Mouse (Mus musculus) layer of hippocampus, adult 11-12 months (tissue): ENCODE measurements at regions not wholly inside any gene's neighbourhood (a gene's known extent, or its start where the extent isn't known, plus 50 kb on each side); places are given as distances from the start of the nearest gene placed in this dataset.
A peak's percentile ranks its signal among the peaks of the same experiment; 100 is the strongest.

Source experiments
- DNase-seq: peaks from one replicate; pipeline ENCODE4 v3.0.0; 2022; ENCODE audit warnings: low spot score

GRCm38 (mm10) chr14:105779760-105780159 lies 116.9 kb downstream of the Spry2 start:
- DNase-seq, result no peak

- DNase-seq, result peak; percentile 52
Measured at GRCm38 (mm10) chr14:105779349-105779748, 117.3 kb downstream of the Spry2 start.

GRCm38 (mm10) chr14:105773674-105774073 lies 122.9 kb downstream of the Spry2 start:
- no peak for DNase-seq

GRCm38 (mm10) chr14:105767100-105767499 lies 129.5 kb downstream of the Spry2 start:
- no peak for DNase-seq

- no peak for DNase-seq
Measured at GRCm38 (mm10) chr14:105752509-105753375, 143.9 kb downstream of the Spry2 start.

- no peak for DNase-seq
Measured at GRCm38 (mm10) chr14:105751762-105752161, 144.9 kb downstream of the Spry2 start.

GRCm38 (mm10) chr14:105744578-105744977 lies 152.0 kb downstream of the Spry2 start:
- DNase-seq, result no peak

GRCm38 (mm10) chr14:105744125-105744524 lies 152.5 kb downstream of the Spry2 start:
- DNase-seq, result no peak

GRCm38 (mm10) chr14:105740889-105741288 lies 155.7 kb downstream of the Spry2 start:
- DNase-seq, result peak; percentile 37

- no peak for DNase-seq
Measured at GRCm38 (mm10) chr14:105738568-105738967, 158.1 kb downstream of the Spry2 start.

- DNase-seq, result no peak
Measured at GRCm38 (mm10) chr14:105736352-105736751, 160.3 kb downstream of the Spry2 start.

GRCm38 (mm10) chr14:105734291-105734690 lies 162.3 kb downstream of the Spry2 start:
- no peak for DNase-seq

GRCm38 (mm10) chr14:105733013-105733728 lies 163.4 kb downstream of the Spry2 start:
- DNase-seq, result peak; percentile 42

GRCm38 (mm10) chr14:105732221-105733012 lies 164.2 kb downstream of the Spry2 start:
- DNase-seq, result peak; percentile 82

GRCm38 (mm10) chr14:105730786-105731185 lies 165.8 kb downstream of the Spry2 start:
- DNase-seq, result peak; percentile 19

- no peak for DNase-seq
Measured at GRCm38 (mm10) chr14:105728841-105729240, 167.8 kb downstream of the Spry2 start.

- no peak for DNase-seq
Measured at GRCm38 (mm10) chr14:105725741-105726140, 170.9 kb downstream of the Spry2 start.

GRCm38 (mm10) chr14:105722923-105723322 lies 173.7 kb downstream of the Spry2 start:
- DNase-seq, result no peak

GRCm38 (mm10) chr14:105721576-105721975 lies 175.0 kb downstream of the Spry2 start:
- DNase-seq, result no peak

GRCm38 (mm10) chr14:105720816-105721510 lies 175.7 kb downstream of the Spry2 start:
- DNase-seq, result peak; percentile 50

GRCm38 (mm10) chr14:105718676-105719441 lies 177.8 kb downstream of the Spry2 start:
- DNase-seq, result peak; percentile 39
